Mouse (Mus musculus): ENCODE results near the gene Parn. TPM values are rescaled to one million over a fixed set of nuclear protein-coding genes. Genes with fewer than 3 reads are reported as not detected.

Gene Parn
- polyA plus RNA-seq, 1 experiment from 2014 or later: 37.3 TPM

- Histone ChIP-seq H3K27me3 (no peaks in the 10 kb centered on the region), H3K27ac (no peak overlapping the region), H3K4me1 (replicated peaks) (0 out of 2 replicates have a peak, but pooled peaks cover 6% of the 10 kb centered on the region), H3K9me3 (no peaks in the 10 kb centered on the region), H3K9ac (no peak overlapping the region), H3K4me2 (no peak overlapping the region), H3K4me3 (no peak overlapping the region), H3K36me3 (peaks cover 4% of the 10 kb centered on the region; the same call in 1 of the 2 replicates)
- WGBS: 62% methylated on average over 9 of the region's 9 CpGs
- peak; percentile 21; the same call in 1 of the 2 replicates for ATAC-seq (ENCODE audit: low FRiP score)
Observed at GRCm38 (mm10) chr16:13538933-13539648, 128.9 kb downstream of the Parn start.

DNA sequence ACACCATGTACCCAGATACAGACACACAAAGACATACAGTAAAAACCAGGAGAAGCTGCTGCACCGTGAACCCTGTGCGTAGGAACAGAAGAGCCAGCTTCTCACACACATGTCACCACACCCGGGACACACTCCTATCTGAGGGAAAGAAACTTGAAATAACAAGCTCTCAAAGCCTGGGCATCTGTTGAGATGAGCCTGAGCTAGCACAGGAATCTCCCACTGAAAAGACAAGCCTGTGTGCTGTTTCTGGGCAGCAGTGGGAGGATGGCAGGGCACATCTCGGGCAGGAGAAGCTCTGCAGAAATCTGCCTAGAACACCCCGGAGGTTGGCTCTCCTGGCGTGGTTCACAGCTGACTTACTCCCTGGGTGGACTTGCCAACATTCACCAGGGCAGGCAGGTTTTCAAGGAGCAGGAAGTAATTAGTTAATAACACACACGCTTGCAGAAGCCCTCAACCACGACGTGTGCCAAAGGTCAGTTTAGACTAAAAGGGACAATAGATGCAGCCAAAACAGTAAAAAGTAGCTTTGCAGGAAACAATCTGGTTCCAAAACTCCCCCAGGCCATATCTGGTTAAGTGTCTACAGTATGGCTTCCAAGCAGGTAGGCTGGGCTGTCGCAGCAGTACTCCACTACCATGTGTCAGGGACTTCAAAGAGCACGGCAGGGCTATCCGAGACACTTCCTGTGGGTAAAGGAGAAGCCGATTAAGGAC lies 129.6 kb downstream of the Parn start:
- no peaks in the 10 kb centered on the region for H3K27me3 ChIP-seq
- no peak overlapping the region for H3K27ac ChIP-seq
- H3K4me2 ChIP-seq: no peak overlapping the region
- H3K9me3 ChIP-seq: no peaks in the 10 kb centered on the region
- no peak overlapping the region for H3K4me3 ChIP-seq
- 73% methylated on average over 13 of the region's 13 CpGs for WGBS
- peaks cover 4% of the 10 kb centered on the region; the same call in 1 of the 2 replicates for H3K36me3 ChIP-seq
- H3K9ac ChIP-seq: no peak overlapping the region
- H3K4me1 ChIP-seq (replicated peaks): 0 out of 2 replicates have a peak, but pooled peaks cover 6% of the 10 kb centered on the region
- no peak for ATAC-seq (ENCODE audit: low FRiP score)

GRCm38 (mm10) chr16:13536404-13536803 lies 131.6 kb downstream of the Parn start:
- ATAC-seq (ENCODE audit: low FRiP score): no peak
- Histone ChIP-seq H3K4me2 (no peak overlapping the region), H3K9me3 (no peaks in the 10 kb centered on the region), H3K36me3 (peaks cover 4% of the 10 kb centered on the region; the same call in 1 of the 2 replicates), H3K4me1 (replicated peaks) (0 out of 2 replicates have a peak, but pooled peaks cover 6% of the 10 kb centered on the region), H3K4me3 (no peak overlapping the region), H3K27ac (no peak overlapping the region), H3K9ac (no peak overlapping the region), H3K27me3 (no peaks in the 10 kb centered on the region)
- WGBS: 94% methylated on average over 7 of the region's 7 CpGs

GRCm38 (mm10) chr16:13535856-13536255 lies 132.1 kb downstream of the Parn start:
- Histone ChIP-seq H3K4me3 (no peak overlapping the region), H3K27me3 (no peaks in the 10 kb centered on the region), H3K27ac (no peak overlapping the region), H3K4me2 (no peak overlapping the region), H3K36me3 (peaks cover 4% of the 10 kb centered on the region; the same call in 1 of the 2 replicates), H3K4me1 (replicated peaks) (0 out of 2 replicates have a peak, but pooled peaks cover 6% of the 10 kb centered on the region), H3K9me3 (no peaks in the 10 kb centered on the region), H3K9ac (no peak overlapping the region)
- 82% methylated on average over 12 of the region's 12 CpGs for WGBS
- ATAC-seq (ENCODE audit: low FRiP score): no peak

DNA sequence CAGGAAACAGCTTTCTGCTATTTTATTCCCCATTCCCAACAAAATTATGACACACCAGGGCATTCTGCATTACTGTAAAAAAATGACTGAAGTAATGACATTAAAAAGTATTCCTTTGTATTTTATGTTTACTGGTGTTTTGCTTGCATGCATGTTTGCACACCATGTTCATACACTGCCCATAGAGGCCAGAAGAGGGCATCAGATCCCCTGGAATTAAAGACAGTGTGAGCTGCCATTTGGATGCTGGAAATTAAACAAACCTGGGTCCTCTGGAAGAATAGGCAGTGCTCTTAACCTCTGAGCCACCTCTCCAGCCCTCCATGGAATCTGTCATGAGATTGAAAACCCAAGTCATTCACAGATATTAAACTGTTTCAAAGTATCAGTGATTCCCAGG lies 135.1 kb downstream of the Parn start:
- no peaks in the 10 kb centered on the region for H3K4me1 ChIP-seq (replicated peaks)
- H3K4me3 ChIP-seq: no peak overlapping the region
- H3K9ac ChIP-seq: no peak overlapping the region
- H3K9me3 ChIP-seq: no peaks in the 10 kb centered on the region
- no peak for ATAC-seq (ENCODE audit: low FRiP score)
- H3K27me3 ChIP-seq: no peaks in the 10 kb centered on the region
- H3K4me2 ChIP-seq: no peak overlapping the region
- peaks cover 4% of the 10 kb centered on the region; the same call in 1 of the 2 replicates for H3K36me3 ChIP-seq
- H3K27ac ChIP-seq: no peak overlapping the region

- no peaks in the 10 kb centered on the region for H3K27me3 ChIP-seq
- H3K36me3 ChIP-seq: no peaks in the 10 kb centered on the region
- no peaks in the 10 kb centered on the region for H3K4me1 ChIP-seq (replicated peaks)
- no peaks in the 10 kb centered on the region for H3K9me3 ChIP-seq
- no peak overlapping the region for H3K9ac ChIP-seq
- H3K27ac ChIP-seq: no peak overlapping the region
- H3K4me3 ChIP-seq: no peak overlapping the region
- WGBS: 91% methylated on average over 5 of the region's 5 CpGs
- no peak overlapping the region for H3K4me2 ChIP-seq
- ATAC-seq (ENCODE audit: low FRiP score): no peak
Observed at GRCm38 (mm10) chr16:13531279-13531678, 136.7 kb downstream of the Parn start.

GRCm38 (mm10) chr16:13521359-13521758 lies 146.6 kb downstream of the Parn start:
- Histone ChIP-seq H3K9me3 (no peaks in the 10 kb centered on the region), H3K4me1 (replicated peaks) (no peaks in the 10 kb centered on the region), H3K9ac (no peak overlapping the region), H3K4me2 (no peak overlapping the region), H3K4me3 (no peak overlapping the region), H3K27ac (no peak overlapping the region), H3K27me3 (no peaks in the 10 kb centered on the region), H3K36me3 (no peaks in the 10 kb centered on the region)
- ATAC-seq (ENCODE audit: low FRiP score): no peak
- 83% methylated on average over 6 of the region's 6 CpGs for WGBS

GRCm38 (mm10) chr16:13520301-13520700 lies 147.7 kb downstream of the Parn start:
- 96% methylated on average over 6 of the region's 6 CpGs for WGBS
- no peak overlapping the region for H3K4me3 ChIP-seq
- H3K9ac ChIP-seq: no peak overlapping the region
- H3K9me3 ChIP-seq: no peaks in the 10 kb centered on the region
- H3K36me3 ChIP-seq: no peaks in the 10 kb centered on the region
- ATAC-seq (ENCODE audit: low FRiP score): no peak
- H3K4me1 ChIP-seq (replicated peaks): no peaks in the 10 kb centered on the region
- H3K27me3 ChIP-seq: no peaks in the 10 kb centered on the region
- H3K27ac ChIP-seq: no peak overlapping the region
- no peak overlapping the region for H3K4me2 ChIP-seq

DNA sequence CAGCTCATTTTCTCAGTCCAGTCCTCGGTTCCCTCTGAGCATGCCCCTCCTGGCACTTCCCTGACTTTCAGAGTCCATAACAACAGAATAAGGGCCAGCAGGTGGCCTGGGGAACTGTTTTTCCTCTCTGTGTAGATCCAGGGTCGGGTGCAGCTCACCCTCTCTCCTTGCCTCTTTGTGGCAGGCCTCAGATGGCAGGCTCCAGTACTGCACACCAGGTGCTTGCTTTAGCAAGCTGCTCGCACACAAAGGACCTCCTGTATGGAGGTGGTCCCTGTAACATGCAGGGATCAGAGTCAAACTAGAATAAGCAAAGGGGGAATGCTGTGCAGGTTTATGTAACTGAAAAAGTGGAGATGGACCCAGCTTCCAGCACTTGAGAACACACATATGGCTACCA lies 151.8 kb downstream of the Parn start:
- Histone ChIP-seq H3K27me3 (no peaks in the 10 kb centered on the region), H3K4me2 (no peak overlapping the region), H3K36me3 (no peaks in the 10 kb centered on the region), H3K9ac (no peak overlapping the region), H3K4me3 (no peak overlapping the region), H3K27ac (no peak overlapping the region), H3K4me1 (replicated peaks) (no peaks in the 10 kb centered on the region), H3K9me3 (no peaks in the 10 kb centered on the region)
- 50% methylated on average over 3 of the region's 3 CpGs for WGBS
- ATAC-seq (ENCODE audit: low FRiP score): no peak

DNA sequence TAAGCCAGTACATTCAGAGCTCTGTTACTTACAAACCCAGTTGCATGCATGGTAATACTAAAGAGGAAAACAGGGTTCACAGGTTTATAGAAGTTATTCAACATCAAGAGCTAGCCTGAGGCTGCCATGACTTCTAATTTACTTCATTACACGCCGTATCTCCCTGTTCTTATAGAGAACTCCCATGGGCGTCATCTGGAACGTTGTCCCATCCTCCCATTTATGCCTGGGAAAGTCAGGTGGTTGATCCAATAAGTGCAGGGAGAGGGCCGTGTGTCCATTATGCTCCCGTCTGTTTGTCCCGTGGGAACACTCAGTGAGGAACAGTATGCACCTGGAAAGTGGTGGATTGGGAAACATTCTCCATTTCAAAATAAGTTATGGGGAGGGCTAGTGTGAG lies 152.4 kb downstream of the Parn start:
- no peaks in the 10 kb centered on the region for H3K4me1 ChIP-seq (replicated peaks)
- no peak for ATAC-seq (ENCODE audit: low FRiP score)
- H3K9me3 ChIP-seq: no peaks in the 10 kb centered on the region
- H3K27ac ChIP-seq: no peak overlapping the region
- no peaks in the 10 kb centered on the region for H3K27me3 ChIP-seq
- no peak overlapping the region for H3K9ac ChIP-seq
- WGBS: 83% methylated on average over 7 of the region's 7 CpGs
- no peak overlapping the region for H3K4me3 ChIP-seq
- no peak overlapping the region for H3K4me2 ChIP-seq
- H3K36me3 ChIP-seq: no peaks in the 10 kb centered on the region

- no peak for ATAC-seq (ENCODE audit: low FRiP score)
- no peaks in the 10 kb centered on the region for H3K4me1 ChIP-seq (replicated peaks)
- no peak overlapping the region for H3K9ac ChIP-seq
- H3K27ac ChIP-seq: no peak overlapping the region
- H3K9me3 ChIP-seq: no peaks in the 10 kb centered on the region
- H3K4me2 ChIP-seq: no peak overlapping the region
- no peaks in the 10 kb centered on the region for H3K36me3 ChIP-seq
- 79% methylated on average over 5 of the region's 5 CpGs for WGBS
- no peaks in the 10 kb centered on the region for H3K27me3 ChIP-seq
- no peak overlapping the region for H3K4me3 ChIP-seq
Observed at GRCm38 (mm10) chr16:13505055-13505454, 162.9 kb downstream of the Parn start.

DNA sequence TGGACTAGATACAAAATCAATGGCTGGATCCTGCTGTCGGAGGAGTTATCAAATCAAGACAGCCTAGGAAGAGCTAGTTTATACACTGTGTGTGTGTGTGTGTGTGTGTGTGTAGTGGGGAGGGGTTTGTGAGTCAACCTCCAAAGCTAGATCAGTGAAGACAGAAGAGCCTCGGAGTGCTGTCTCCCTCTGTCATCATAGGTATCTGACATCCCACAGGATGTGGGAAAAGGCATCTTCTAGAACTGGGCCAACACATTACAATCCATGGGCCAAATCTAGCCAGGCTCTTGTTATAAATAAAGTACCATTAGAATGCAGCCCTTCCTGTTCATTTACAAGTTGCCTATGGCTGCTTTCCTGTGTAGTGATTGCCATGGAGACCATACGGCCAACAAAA lies 163.5 kb downstream of the Parn start:
- H3K4me2 ChIP-seq: no peak overlapping the region
- H3K4me3 ChIP-seq: no peak overlapping the region
- no peaks in the 10 kb centered on the region for H3K4me1 ChIP-seq (replicated peaks)
- H3K27me3 ChIP-seq: no peaks in the 10 kb centered on the region
- H3K9ac ChIP-seq: no peak overlapping the region
- no peaks in the 10 kb centered on the region for H3K9me3 ChIP-seq
- no peaks in the 10 kb centered on the region for H3K36me3 ChIP-seq
- ATAC-seq (ENCODE audit: low FRiP score): no peak
- 92% methylated on average over 3 of the region's 3 CpGs for WGBS
- no peak overlapping the region for H3K27ac ChIP-seq

DNA sequence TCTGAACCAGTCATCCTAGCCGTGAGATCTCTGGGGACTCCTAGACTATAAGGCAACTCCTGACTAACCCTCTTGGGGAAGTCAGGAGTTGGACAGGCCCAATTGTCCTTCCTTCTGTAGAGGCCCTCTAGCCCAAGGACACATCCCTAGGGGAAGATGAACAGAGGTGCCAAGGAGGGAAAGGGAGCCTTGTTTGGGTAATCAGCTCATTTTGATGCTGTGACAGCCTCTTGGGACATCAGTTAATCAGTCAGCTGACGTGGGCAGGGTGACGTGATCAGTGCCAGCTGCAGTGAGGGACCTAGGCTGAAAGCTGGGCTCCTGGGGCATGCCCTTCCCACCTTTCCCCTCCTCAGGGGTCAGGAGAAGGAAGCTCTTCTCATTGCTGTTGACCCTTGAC lies 169.0 kb downstream of the Parn start:
- no peaks in the 10 kb centered on the region for H3K27me3 ChIP-seq
- no peak overlapping the region for H3K27ac ChIP-seq
- ATAC-seq (ENCODE audit: low FRiP score): no peak
- H3K4me2 ChIP-seq: no peak overlapping the region
- H3K9ac ChIP-seq: no peak overlapping the region
- no peaks in the 10 kb centered on the region for H3K36me3 ChIP-seq
- no peaks in the 10 kb centered on the region for H3K4me1 ChIP-seq (replicated peaks)
- H3K9me3 ChIP-seq: no peaks in the 10 kb centered on the region
- 77% methylated on average over 3 of the region's 3 CpGs for WGBS
- no peak overlapping the region for H3K4me3 ChIP-seq

All from hindbrain, embryonic 13.5 days (tissue).